In the genomic region with DNA sequence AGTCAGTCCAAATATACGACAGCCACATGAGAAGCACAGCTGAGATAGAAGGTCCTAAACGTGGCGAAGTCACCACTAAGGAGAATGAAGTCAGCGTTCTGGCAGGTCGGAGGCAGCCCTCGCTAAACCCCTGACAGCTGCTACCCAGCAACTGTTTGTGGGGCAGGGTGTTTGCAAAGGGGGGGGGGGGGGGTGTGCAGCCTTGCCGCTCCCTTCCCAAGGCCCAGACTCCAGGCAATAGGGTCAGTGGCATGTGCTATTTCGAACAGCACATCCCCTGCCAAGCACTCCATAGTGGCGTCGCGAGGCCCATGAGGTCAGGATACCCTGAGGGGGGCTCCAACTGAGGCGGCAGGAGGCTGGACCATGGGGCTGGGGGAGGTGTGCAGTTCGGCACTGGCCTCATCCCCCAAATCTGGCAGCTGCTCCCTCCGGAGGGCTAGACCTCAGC, we compare ENCODE assay signal across 8 mouse cellular contexts. TPM values are rescaled to one million over a fixed set of nuclear protein-coding genes. Genes with fewer than 3 reads are reported as not detected.
DNase-seq lines count a peak whose midpoint lies in the region; ATAC-seq lines count a peak whose summit lies in the region.

No protein-coding gene starts in this region.

- ATAC-seq in lung, embryonic 16.5 days (ENCODE audit: low read depth) = peak; percentile 61
- ATAC-seq in embryonic facial prominence, embryonic 15.5 days (ENCODE audit: insufficient number of reproducible peaks, low FRiP score, low TSS enrichment, low read depth) = peak; percentile 68
- ATAC-seq in hindbrain, embryonic 14.5 days (ENCODE audit: low FRiP score) = no peak
- ATAC-seq in midbrain, embryonic 16.5 days = peak; percentile 84
- no peak; the same call in 1 of the 2 replicates for ATAC-seq in megakaryocyte-erythroid progenitor cell, adult 5-6 weeks (replicated peaks; ENCODE audit: low FRiP score, low TSS enrichment, poor library complexity, severe bottlenecking)

- H3K4me1 ChIP-seq in lung, embryonic 16.5 days (replicated peaks; ENCODE audit: control insufficient read depth, insufficient read depth, low read length) = peaks cover 12% of the 10 kb centered on the region
- H3K4me1 ChIP-seq in embryonic facial prominence, embryonic 15.5 days = peaks cover 30% of the 10 kb centered on the region
- H3K4me1 ChIP-seq in hindbrain, embryonic 14.5 days (replicated peaks; ENCODE audit: control insufficient read depth, insufficient read depth, low read length) = peaks cover 15% of the 10 kb centered on the region
- peaks cover 25% of the 10 kb centered on the region for H3K4me1 ChIP-seq in midbrain, embryonic 16.5 days (ENCODE audit: control insufficient read depth, insufficient read depth, low read length)

- under 1% methylated on average over 14 of the region's 14 CpGs for whole genome bisulfite sequencing in lung, embryonic 16.5 days
- under 1% methylated on average over 14 of the region's 14 CpGs for WGBS in embryonic facial prominence, embryonic 15.5 days
- WGBS in hindbrain, embryonic 14.5 days = 0% methylated on average over 14 of the region's 14 CpGs
- WGBS in midbrain, embryonic 16.5 days = 0% methylated on average over 13 of the region's 14 CpGs

- peak overlapping the region; percentile 55 for H3K4me3 ChIP-seq in lung, embryonic 16.5 days (ENCODE audit: low read length)
- peak overlapping the region; percentile 75 for H3K4me3 ChIP-seq in embryonic facial prominence, embryonic 15.5 days (replicated peaks)
- peak overlapping the region; percentile 66 for H3K4me3 ChIP-seq in hindbrain, embryonic 14.5 days (replicated peaks; ENCODE audit: low read length)
- peak overlapping the region; percentile 52 for H3K4me3 ChIP-seq in midbrain, embryonic 16.5 days (ENCODE audit: low read depth, low read length)

- DNase-seq in lung, postnatal 14 days = no peak
- no peak for DNase-seq in hindbrain, embryonic 14.5 days (ENCODE audit: low spot score)
- DNase-seq in embryo, embryonic 10 days (ENCODE audit: low spot score) = no peak
- no peak for DNase-seq in ovary, postnatal 10 days (ENCODE audit: low spot score)

- no peaks in the 10 kb centered on the region for H3K27me3 ChIP-seq in lung, embryonic 16.5 days (ENCODE audit: control insufficient read depth, insufficient read depth, low read depth, low read length)
- H3K27me3 ChIP-seq in embryonic facial prominence, embryonic 15.5 days = no peaks in the 10 kb centered on the region
- H3K27me3 ChIP-seq in hindbrain, embryonic 14.5 days (ENCODE audit: control insufficient read depth, insufficient read depth, low read length) = no peaks in the 10 kb centered on the region
- no peaks in the 10 kb centered on the region for H3K27me3 ChIP-seq in midbrain, embryonic 16.5 days (ENCODE audit: control insufficient read depth, insufficient read depth, low read depth, low read length)

- H3K4me2 ChIP-seq in lung, embryonic 16.5 days (ENCODE audit: low read depth, low read length) = peak overlapping the region; percentile 65
- peak overlapping the region; percentile 92 for H3K4me2 ChIP-seq in embryonic facial prominence, embryonic 15.5 days (replicated peaks)
- H3K4me2 ChIP-seq in hindbrain, embryonic 14.5 days (replicated peaks) = peak overlapping the region; percentile 86
- peak overlapping the region; percentile 90 for H3K4me2 ChIP-seq in midbrain, embryonic 16.5 days (ENCODE audit: low read length)

- peak overlapping the region; percentile 64 for H3K9ac ChIP-seq in lung, embryonic 16.5 days (ENCODE audit: low read length)
- H3K9ac ChIP-seq in embryonic facial prominence, embryonic 15.5 days = peak overlapping the region; percentile 41
- H3K9ac ChIP-seq in hindbrain, embryonic 14.5 days = peak overlapping the region; percentile 66
- peak overlapping the region; percentile 76 for H3K9ac ChIP-seq in midbrain, embryonic 16.5 days (ENCODE audit: low read depth, low read length)

- peak overlapping the region; percentile 93 for H3K27ac ChIP-seq in lung, embryonic 16.5 days (ENCODE audit: low read length)
- H3K27ac ChIP-seq in embryonic facial prominence, embryonic 15.5 days (replicated peaks) = peak overlapping the region; percentile 96
- peak overlapping the region; percentile 96 for H3K27ac ChIP-seq in hindbrain, embryonic 14.5 days
- peak overlapping the region; percentile 98 for H3K27ac ChIP-seq in midbrain, embryonic 16.5 days (ENCODE audit: low read length)

- no peaks in the 10 kb centered on the region for H3K36me3 ChIP-seq in lung, embryonic 16.5 days (ENCODE audit: control insufficient read depth, insufficient read depth, low read length)
- peaks cover 4% of the 10 kb centered on the region; the same call in 1 of the 2 replicates for H3K36me3 ChIP-seq in embryonic facial prominence, embryonic 15.5 days
- H3K36me3 ChIP-seq in hindbrain, embryonic 14.5 days (replicated peaks; ENCODE audit: control insufficient read depth, insufficient read depth) = no peaks in the 10 kb centered on the region; the same call in 1 of the 2 replicates
- H3K36me3 ChIP-seq in midbrain, embryonic 16.5 days (ENCODE audit: control insufficient read depth, insufficient read depth, low read length) = no peaks in the 10 kb centered on the region

- H3K9me3 ChIP-seq in lung, embryonic 16.5 days (ENCODE audit: control insufficient read depth, low read length) = 0 out of 2 replicates have a peak, but pooled peaks cover 4% of the 10 kb centered on the region
- no peaks in the 10 kb centered on the region for H3K9me3 ChIP-seq in embryonic facial prominence, embryonic 15.5 days (replicated peaks)
- no peaks in the 10 kb centered on the region for H3K9me3 ChIP-seq in hindbrain, embryonic 14.5 days (ENCODE audit: control insufficient read depth, low read length)
- no peaks in the 10 kb centered on the region for H3K9me3 ChIP-seq in midbrain, embryonic 16.5 days (replicated peaks; ENCODE audit: control insufficient read depth, low read length, poor library complexity, severe bottlenecking)

RNA-seq across cellular contexts. Expression of gene Tmem109, which starts 0.8 kb away (rescaled TPM):
- 145 and 147 TPM in 2 replicates for polyA plus RNA-seq in lung, embryonic 16.5 days (2015; fragmentation: Nextera tagmentation; extraction: Ambion mirVana)
- 133 and 139 TPM in 2 replicates for polyA plus RNA-seq in embryonic facial prominence, embryonic 15.5 days (2015; fragmentation: Nextera tagmentation; extraction: Ambion mirVana)
- 37.0 and 44.8 TPM in 2 replicates for polyA plus RNA-seq in hindbrain, embryonic 14.5 days (2014; fragmentation: Nextera tagmentation; extraction: Ambion mirVana)
- 47.0 TPM in 2 replicates for polyA plus RNA-seq in midbrain, embryonic 16.5 days (2015; fragmentation: Nextera tagmentation; extraction: Ambion mirVana)
- total RNA-seq in megakaryocyte-erythroid progenitor cell, adult 5-6 weeks (2014; fragmentation: Nextera tagmentation) = 23.4 and 41.0 TPM in 2 replicates
- total RNA-seq in megakaryocyte-erythroid progenitor cell, adult 5-6 weeks (2017) = 11.1 and 21.7 TPM in 2 replicates

RNA-seq across cellular contexts. Expression of gene Tmem132a, which starts 11.3 kb away (rescaled TPM):
- 66.5 and 71.7 TPM in 2 replicates for polyA plus RNA-seq in lung, embryonic 16.5 days (2015; fragmentation: Nextera tagmentation; extraction: Ambion mirVana)
- 82.1 and 82.5 TPM in 2 replicates for polyA plus RNA-seq in embryonic facial prominence, embryonic 15.5 days (2015; fragmentation: Nextera tagmentation; extraction: Ambion mirVana)
- 154 and 160 TPM in 2 replicates for polyA plus RNA-seq in hindbrain, embryonic 14.5 days (2014; fragmentation: Nextera tagmentation; extraction: Ambion mirVana)
- 242 and 267 TPM in 2 replicates for polyA plus RNA-seq in midbrain, embryonic 16.5 days (2015; fragmentation: Nextera tagmentation; extraction: Ambion mirVana)
- 0.10 and 2.4 TPM in 2 replicates for total RNA-seq in megakaryocyte-erythroid progenitor cell, adult 5-6 weeks (2014; fragmentation: Nextera tagmentation)
- 0.23 and 0.56 TPM in 2 replicates for total RNA-seq in megakaryocyte-erythroid progenitor cell, adult 5-6 weeks (2017)

RNA-seq across cellular contexts. Expression of gene Prpf19, which starts 14.0 kb away (rescaled TPM):
- 33.0 and 34.4 TPM in 2 replicates for polyA plus RNA-seq in lung, embryonic 16.5 days (2015; fragmentation: Nextera tagmentation; extraction: Ambion mirVana)
- polyA plus RNA-seq in embryonic facial prominence, embryonic 15.5 days (2015; fragmentation: Nextera tagmentation; extraction: Ambion mirVana) = 45.2 and 49.4 TPM in 2 replicates
- 33.4 and 41.5 TPM in 2 replicates for polyA plus RNA-seq in hindbrain, embryonic 14.5 days (2014; fragmentation: Nextera tagmentation; extraction: Ambion mirVana)
- 38.9 and 40.1 TPM in 2 replicates for polyA plus RNA-seq in midbrain, embryonic 16.5 days (2015; fragmentation: Nextera tagmentation; extraction: Ambion mirVana)
- 148 and 173 TPM in 2 replicates for total RNA-seq in megakaryocyte-erythroid progenitor cell, adult 5-6 weeks (2014; fragmentation: Nextera tagmentation)
- total RNA-seq in megakaryocyte-erythroid progenitor cell, adult 5-6 weeks (2017) = 145 and 393 TPM in 2 replicates

RNA-seq across cellular contexts. Expression of gene Zp1, which starts 39.4 kb away (rescaled TPM):
- polyA plus RNA-seq in lung, embryonic 16.5 days (2015; fragmentation: Nextera tagmentation; extraction: Ambion mirVana) = not detected in 2 replicates
- not detected in 2 replicates for polyA plus RNA-seq in embryonic facial prominence, embryonic 15.5 days (2015; fragmentation: Nextera tagmentation; extraction: Ambion mirVana)
- 0.30 and 0.47 TPM in 2 replicates for polyA plus RNA-seq in hindbrain, embryonic 14.5 days (2014; fragmentation: Nextera tagmentation; extraction: Ambion mirVana)
- 0.58 and 0.89 TPM in 2 replicates for polyA plus RNA-seq in midbrain, embryonic 16.5 days (2015; fragmentation: Nextera tagmentation; extraction: Ambion mirVana)
- not detected in 2 replicates for total RNA-seq in megakaryocyte-erythroid progenitor cell, adult 5-6 weeks (2014; fragmentation: Nextera tagmentation)
- total RNA-seq in megakaryocyte-erythroid progenitor cell, adult 5-6 weeks (2017) = not detected in 2 replicates

RNA-seq across cellular contexts. Expression of gene Slc15a3, which starts 41.5 kb away (rescaled TPM):
- polyA plus RNA-seq in lung, embryonic 16.5 days (2015; fragmentation: Nextera tagmentation; extraction: Ambion mirVana) = 0.50 and 0.83 TPM in 2 replicates
- 2.0 and 2.3 TPM in 2 replicates for polyA plus RNA-seq in embryonic facial prominence, embryonic 15.5 days (2015; fragmentation: Nextera tagmentation; extraction: Ambion mirVana)
- 0.22 and 0.29 TPM in 2 replicates for polyA plus RNA-seq in hindbrain, embryonic 14.5 days (2014; fragmentation: Nextera tagmentation; extraction: Ambion mirVana)
- 0.27 and 0.30 TPM in 2 replicates for polyA plus RNA-seq in midbrain, embryonic 16.5 days (2015; fragmentation: Nextera tagmentation; extraction: Ambion mirVana)
- total RNA-seq in megakaryocyte-erythroid progenitor cell, adult 5-6 weeks (2014; fragmentation: Nextera tagmentation) = 0.50 and 0.99 TPM in 2 replicates
- 0.56 TPM in 1 of 2 replicates, not detected in the other for total RNA-seq in megakaryocyte-erythroid progenitor cell, adult 5-6 weeks (2017)

Comparison
In these comparisons a context has a peak if more than half of its experiments do, and no peak if none do; other contexts are left out.
1. ATAC-seq: peak in lung, embryonic 16.5 days (single experiment), embryonic facial prominence, embryonic 15.5 days (single experiment) and midbrain, embryonic 16.5 days (single experiment); none in hindbrain, embryonic 14.5 days (single experiment) and megakaryocyte-erythroid progenitor cell, adult 5-6 weeks (single experiment).
2. Peak in every context shown above with its lines, with median percentiles within 50 percentile points of each other: H3K27ac ChIP-seq, H3K4me2 ChIP-seq, H3K4me3 ChIP-seq and H3K9ac ChIP-seq.